Mouse (Mus musculus) embryo, embryonic 10.5 days (tissue): ENCODE measurements around the gene Tmed8.
"Not testable (repeated sequence)": the region's sequence is repeated elsewhere in the genome, so short reads cannot be mapped to it uniquely, and the experiment has no call there.

Source experiments
- DNase-seq: peaks from one replicate; pipeline ENCODE4 v3.0.0-alpha.2; 2015; ENCODE audit warnings: low spot score

Tmed8 gene

DNA sequence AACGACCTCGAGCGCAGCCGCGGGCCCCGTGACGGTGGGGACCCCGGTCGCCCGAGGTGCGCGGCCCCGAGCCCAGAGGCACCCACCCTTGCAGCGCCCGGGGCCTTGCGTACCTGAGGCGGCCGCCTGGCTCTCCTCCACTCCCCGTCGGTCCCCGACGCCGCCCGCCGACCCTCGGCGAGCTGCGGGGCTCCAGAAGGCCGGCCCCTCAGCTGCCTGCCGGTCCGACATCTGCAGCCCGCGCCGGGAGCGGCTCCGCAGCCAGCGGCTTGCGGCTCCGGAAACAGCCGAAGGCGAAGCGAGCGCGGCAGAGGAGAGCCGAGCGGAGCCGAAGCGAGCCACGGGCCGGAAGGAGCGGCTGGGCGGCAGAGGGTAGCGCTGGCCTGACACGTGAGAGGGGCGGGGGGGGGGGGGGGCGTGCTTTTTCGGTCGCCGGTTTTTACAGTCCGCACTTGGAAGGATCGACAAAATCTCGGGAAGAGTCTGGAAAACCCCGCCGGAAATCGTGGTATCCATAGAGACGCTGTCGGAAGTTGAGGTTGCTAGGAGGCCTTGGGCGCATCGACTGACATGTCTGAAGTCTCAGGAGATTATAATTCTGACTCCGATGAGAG lies at the start of gene Tmed8:
TSS of gene Tmed8 (minus strand) at position 482 of the 614 bp plus-strand sequence.
- DNase-seq: peak; percentile 93

DNA sequence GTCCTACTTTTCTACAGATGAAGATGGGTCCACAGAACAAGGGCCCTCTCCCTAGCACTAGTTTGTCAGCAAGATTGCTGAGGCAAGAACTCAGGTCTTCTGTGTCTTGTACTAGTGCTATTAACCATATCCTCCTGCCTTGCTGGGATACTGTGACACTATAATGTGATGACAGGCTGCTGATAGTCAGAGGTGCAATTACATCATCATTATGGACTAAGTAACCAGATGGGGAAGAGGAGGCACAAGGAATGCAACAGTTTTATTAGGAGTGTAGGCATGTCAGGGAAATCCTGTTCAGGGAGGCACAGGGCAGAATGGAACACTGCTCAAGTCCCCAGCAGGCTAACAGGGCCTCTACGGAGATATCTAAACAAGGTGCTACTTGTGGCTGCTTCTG lies 38.4 kb upstream of the Tmed8 start, which contains the start of gene Noxred1:
TSS of gene Noxred1 (minus strand) at position 101 of the 400 bp plus-strand sequence.
- DNase-seq: no peak

DNA sequence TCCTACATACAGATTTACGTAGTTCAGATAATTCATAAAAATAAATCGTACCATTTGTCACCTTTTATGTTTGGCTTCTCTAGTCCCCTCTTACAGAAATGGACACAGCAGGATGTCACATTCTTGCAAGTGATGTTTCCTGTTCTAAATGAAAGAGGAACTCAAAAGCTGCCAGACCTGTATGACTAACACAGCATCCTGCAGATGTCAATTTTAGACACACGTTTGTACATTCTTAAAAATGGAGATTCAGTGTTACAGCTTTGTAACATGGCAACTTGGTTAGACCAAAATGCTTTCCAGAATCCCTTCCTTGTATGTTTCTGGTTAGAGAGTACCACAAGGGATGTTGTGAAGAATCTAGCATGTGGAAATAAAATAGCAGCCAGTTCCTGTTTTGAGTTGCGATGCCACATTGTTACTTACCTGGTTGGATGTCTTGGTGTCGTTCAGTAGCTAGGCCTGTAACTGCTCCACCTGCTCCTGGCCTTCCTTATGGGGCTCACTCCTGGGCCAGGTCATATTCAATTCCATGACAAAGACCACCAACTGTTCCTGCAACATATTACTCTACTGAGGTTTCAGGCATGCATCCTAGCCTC lies 36.7 kb upstream of the Tmed8 start:
- DNase-seq: no peak

DNA sequence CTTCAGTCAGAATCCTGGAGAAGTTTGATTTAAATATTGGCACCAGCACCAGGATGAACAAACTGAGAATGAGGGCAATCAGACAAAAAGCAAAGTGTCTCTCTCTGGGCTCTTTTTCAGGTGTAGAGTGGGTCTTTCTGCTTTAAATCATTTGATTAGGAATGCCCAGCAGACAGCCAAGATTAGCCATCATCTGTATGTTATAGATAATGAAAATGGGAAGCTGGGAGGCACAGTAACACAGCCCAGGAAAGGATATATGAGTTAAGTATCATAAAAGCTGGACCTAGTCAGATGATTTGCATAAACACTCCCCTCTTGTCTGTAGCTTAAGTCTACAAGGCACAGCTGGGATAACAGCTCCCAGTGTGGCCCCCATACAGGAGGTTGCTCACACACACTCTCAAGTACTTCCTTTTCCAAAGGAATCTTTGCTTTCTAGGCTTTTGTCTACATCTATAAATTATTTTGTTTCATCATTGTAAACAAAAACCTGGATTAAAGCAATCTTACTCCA lies 30.2 kb upstream of the Tmed8 start:
- DNase-seq: no peak

DNA sequence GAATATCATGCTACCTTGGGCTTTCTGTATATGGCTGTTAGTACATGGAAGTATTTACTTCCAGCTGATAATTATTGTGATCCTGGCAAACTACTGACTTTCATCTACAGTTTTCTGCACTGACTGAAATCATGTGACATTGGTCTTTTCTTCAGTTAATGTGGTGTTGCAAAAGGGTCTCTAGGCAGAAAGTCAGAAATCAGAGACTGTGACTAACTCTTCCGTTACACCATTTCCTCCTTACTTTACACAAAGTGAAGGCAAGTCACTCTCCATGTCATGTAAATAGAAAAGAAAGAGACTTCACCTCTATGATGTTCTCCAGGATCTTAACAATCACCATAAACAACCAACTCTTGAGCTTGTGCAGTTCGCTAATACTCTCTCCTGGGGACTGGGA lies 29.4 kb upstream of the Tmed8 start:
- no peak for DNase-seq

DNA sequence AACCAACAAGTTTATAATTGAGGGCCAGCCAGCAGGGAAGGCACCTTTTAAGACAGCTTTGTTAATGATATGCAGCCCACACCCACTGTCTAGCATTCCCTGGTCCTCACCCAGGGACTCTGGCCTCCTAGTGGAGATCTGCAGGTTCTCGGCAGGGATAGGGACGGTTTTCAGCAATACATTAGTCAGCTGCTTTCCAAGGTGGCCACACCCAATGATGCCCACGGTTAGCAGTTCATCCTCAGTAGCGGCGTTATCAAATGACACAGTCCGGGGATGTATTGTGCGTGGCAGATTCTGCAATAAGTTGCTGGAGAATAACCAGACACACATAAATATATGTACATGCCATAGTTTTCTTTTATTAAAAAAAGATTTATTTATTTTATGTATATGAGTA lies 26.5 kb upstream of the Tmed8 start:
- DNase-seq: no peak

DNA sequence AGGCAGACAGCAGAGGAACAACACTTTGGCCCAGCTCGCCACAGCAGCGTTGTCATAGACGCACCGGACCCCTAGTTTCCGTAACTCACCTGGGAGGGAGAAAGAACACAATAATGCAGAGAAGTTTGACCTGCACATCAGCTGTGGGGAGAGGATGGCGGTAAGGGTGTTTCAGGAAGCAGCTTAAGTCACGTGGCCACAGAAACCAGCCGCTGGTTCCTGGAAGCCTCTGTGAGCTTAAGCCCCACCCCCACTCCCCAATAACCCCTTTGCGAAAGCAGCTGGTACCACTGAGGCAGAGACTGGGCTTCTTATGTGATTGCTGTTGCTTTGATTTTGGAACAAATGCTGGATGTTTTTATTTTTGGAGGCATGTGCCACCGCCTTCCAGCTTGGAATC lies 24.7 kb upstream of the Tmed8 start:
- no peak for DNase-seq

DNA sequence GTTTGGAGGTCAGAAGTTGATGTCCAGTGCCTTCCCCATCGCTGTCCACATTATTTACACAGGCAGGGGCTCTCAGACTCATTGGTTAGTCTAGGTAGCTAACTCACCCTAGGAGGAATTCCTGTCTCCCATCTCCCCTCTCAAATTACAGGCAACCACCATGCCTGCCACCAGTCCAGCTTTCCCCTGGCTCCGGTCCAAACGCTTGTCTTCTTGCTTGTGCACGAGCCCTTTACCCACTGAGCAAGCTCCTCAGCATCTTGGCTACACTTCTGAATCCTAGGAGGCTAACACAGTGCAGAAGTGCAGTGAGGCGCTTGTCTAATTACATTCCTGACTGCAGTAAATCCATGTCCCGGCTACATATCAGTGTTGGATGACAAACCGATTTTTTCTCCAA lies 19.1 kb upstream of the Tmed8 start:
- no peak for DNase-seq

DNA sequence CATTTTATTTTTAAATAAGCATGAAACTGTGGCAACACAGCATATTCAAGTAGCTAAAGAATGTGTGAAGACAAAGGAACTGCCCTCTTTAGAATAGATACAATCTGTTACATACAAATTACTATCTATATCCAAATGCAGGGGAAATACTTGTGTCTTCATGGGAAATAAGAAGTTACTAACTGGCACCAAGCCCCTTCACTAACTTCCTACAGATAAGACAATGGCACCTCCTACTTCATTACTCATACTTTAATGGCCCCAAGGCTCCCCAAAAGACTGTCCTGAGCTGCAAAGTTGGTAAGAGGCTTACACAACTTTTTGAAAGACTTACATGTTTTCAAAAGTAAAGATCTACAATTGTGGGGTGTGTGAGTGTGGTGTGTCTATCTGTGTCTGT lies 17.3 kb upstream of the Tmed8 start:
- DNase-seq: no peak

DNA sequence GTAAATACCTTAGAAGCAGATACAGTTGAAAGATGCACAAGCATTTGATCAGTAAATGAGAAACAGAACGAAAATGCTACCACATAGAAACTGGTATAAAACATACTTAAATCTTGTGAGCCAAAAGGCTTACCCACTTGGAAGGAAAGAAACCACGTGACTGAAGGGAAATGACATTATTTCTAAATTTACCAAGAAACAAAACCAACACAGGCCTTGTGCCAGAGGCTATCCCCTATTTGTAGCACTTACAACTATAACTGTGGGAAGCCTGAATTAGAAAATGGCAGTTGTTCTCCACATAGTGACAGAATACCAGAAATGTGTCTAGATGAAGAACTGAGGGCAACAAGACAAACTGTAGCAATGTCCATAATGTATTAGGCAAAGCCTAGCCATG lies 15.8 kb upstream of the Tmed8 start:
- no peak for DNase-seq

DNA sequence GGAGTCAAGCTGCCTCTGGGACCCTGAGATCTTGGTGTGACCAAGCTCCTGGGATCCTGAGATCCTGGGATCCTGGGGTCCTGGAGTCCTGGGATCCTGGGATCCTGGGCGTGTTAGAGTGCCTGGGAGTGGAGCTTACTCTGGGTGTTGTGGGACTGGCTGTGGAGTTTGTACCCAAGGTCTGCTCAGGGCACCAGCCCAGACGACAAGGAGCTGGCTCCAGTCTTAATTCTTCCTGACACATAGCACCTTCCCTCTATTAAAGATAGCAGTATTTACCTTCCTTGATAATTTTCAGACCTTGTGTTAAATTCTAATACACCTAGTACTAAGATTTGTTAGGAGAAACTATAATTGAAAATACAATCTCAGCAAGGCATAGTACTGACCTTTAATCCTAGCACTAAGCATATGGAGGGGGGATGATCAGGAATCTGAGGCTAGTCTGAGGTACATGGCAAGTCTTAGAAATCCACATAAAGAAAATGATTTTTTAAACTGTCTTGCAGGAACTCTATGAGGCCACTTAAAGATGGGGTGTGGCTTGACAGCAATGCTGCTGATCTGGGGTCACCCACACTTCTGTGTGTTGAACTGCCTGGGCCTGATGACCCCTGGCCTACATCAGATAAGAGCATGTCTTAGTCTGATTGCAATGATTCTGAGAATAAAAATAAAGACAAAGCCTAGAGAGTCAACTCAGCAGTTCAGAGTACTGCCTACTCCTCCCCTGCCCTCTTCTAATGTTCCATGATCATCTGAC lies 12.8 kb upstream of the Tmed8 start:
- no peak for DNase-seq

DNA sequence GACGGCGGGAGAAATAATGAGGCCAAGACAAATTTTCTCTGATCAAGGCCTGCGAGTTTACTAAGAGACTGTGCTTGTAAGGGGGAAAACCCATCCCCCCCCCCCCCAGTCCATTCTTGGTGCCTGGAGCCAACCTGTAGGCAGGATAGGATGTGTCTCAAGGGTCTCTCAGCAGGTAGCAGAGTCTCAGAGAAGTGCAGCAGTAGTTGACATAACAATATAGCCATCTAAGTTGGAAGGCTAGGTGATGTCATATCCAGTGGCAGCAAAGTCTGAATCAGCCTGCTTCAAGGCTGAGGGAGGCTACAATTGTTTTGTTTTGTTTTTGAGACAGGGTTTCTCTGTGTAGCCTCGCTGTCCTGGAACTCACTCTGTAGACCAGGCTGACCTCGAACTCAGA lies 5.5 kb upstream of the Tmed8 start:
- DNase-seq: not testable (repeated sequence)

DNA sequence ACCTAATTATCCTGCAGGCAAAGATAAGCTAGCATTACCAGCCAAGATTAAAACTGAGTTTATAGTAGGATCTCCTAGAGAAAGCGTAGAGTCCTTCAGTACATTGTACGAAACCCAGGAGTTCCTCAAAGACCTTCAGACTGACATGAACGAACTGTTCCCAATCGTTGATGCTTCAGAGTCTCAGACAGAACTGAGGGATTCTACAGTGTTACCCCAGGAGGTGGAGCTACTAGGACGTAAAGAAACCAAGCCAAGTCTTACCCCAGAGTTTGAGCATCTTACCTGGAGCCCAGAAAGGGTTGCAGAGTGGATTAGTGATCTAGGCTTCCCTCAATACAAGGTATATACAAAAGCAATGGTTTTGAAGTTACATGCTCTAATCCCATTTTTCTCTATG lies 1.4 kb upstream of the Tmed8 start:
- no peak for DNase-seq

DNA sequence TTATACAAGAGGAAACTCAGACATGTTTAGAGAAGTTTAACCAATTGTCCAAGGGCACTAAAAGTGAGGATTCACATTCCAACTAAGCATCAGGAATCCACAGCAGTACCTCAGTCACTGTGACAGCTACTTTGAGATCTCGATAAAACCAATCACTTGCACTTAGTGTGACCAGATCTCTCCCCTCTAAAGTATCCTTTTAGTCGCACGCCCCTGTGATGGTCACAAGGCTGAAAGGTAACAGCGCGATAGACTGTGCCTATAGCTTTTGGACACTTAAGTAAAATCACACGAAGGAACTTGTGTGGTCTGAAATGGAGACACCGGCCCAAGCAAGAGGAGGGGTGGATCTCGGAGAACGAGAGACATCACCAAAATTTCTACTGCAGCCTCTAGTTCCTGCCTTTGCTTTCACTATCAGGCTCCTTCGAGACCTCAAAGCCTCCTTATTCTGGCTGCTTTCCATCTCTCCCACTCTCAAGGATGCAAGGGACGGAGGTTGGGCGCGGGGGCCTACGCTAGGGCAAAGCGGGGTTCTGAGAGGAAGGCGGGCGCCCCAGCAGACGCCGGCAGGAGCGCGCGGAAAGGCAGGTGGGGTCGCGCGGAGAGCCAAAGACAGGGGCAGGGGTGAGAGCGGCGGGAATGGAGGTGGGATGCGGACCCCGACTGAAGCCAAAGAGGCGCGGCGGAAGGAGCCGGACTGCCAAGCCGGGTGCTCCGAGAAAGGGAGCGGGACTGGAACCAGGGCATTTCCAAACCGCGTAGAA lies 865 bp downstream of the Tmed8 start, which contains the start of gene Samd15:
TSS of gene Samd15 (plus strand) at position 518 of the 767 bp plus-strand sequence.
- peak; percentile 51 for DNase-seq

DNA sequence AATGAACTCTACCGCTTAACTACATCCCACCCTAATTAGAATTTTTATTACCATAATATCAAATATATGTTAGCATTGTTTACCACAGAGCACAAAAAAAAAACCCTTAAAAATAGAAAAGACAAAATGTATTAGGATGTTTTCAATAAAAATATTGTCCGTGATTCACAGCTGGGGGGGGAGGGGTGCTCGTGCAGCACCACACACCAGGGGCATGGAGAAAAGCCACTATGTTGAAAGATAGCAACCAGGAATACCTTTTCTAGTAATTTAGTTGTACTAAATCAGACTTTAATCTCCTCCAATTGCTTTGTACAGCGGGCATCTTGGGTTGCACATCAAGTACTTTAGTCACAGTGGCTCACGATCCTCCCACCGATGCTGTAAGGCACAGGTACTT lies 1.5 kb downstream of the Tmed8 start:
- DNase-seq: peak; percentile 18

DNA sequence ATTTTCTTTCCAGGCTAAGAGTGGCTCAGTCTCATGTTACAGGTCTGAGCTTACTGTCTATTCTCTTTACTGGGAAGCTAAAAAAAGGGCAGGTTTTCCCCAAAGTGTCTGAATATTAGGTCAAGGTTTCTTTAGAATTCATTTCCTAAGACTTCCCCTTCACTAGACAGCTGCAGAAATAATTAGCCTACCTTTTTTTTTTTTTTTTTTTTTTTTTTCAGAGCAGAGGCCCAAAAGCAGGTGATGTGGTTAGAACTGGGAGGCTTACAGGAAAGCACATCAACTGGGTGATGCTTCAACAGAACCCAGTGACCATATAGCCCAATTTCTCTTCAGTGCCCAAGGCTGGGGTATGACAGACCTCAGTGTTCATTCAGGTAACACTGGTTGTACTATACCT lies 3.9 kb downstream of the Tmed8 start:
- no peak for DNase-seq

DNA sequence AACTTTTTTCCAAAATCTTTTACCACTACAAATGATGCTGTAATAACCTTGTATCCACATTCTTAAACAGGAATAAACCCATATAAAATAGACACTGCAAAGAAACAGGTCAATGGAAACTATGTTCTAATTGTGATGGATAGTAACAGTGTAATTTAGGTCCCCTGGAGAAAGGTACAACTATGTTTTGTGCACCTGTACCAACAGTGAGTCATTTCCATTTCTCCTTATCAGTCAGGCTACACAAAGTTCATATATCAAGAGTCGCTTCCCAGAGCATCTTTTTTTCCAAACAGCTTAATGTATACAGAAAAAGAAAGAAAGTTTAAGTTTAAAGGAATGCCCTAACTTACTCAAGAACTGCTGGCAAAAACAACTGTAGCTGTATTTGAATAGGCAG lies 5.2 kb downstream of the Tmed8 start:
- no peak for DNase-seq

DNA sequence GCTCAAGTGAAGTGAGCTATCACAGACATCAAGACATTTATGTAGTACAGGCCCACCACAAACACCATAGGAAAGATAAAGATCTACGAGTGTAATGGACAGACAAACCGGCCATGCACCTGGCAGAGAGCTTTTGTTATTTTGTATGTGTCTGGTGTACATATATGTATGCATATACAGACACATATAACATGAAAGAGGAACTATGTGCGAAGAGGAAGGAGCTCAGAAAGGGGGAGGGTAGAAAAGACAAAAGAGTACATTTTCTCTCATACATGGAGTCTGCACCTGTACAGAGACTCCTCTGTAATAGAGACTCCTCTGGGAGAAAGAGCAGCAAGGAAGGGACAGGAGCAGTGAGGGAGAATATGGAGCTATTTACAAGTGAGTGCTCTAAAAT lies 7.2 kb downstream of the Tmed8 start:
- no peak for DNase-seq

DNA sequence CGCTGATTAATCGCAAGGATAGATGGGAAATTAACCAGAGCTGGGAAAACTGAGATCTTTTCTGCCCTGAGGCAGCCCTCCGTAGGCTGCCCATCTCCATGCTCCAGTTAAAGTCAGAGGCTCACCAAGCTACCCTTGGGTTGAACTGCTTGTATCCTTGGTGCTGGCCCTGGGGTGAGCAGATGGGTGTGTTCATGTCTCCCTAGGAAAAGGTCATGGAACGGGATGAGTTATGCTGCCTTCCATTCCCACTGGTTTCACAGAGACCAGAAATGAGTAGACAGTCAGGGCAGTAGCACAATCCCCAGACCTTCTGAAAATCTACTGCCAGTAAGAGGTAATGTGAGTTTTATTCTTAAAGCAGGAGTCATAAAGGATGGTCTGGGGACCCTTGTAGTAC lies 22.6 kb downstream of the Tmed8 start:
- DNase-seq: no peak

DNA sequence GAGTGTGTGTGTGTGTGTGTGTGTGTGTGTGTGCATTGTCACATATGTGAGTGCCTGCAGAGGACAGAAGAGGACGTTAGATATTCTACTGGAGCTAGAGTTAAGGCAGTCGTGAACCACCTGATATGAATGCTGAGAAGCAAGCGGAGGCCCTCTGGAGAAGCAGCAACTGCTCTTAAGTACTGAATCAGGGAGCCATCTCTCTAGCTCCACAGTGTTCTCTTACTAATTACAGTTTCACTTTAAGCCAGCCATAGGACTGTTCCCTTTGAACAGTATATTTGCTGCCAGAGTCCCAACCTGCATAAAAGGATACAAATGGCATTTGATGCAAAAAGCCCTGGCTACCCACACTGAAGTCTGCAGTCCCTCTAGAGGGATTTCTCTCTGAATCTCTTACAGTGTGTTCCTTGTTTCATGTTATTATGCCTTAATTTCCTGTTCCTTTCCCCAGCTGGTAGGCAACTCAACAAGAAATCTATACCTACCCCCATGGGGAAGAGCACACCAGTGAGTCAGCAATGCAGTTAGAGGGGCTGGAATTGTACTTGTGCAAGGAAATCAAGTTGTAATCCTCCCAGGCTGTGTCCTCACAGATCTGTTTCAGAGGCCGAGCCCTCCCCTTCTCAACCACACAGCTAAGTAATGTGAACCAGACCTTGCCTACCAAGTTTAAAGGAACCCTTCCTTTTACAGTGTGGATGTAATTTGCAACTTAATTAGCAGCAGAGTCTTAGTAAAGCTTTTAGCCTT lies 24.9 kb downstream of the Tmed8 start:
- peak; percentile 28 for DNase-seq

DNA sequence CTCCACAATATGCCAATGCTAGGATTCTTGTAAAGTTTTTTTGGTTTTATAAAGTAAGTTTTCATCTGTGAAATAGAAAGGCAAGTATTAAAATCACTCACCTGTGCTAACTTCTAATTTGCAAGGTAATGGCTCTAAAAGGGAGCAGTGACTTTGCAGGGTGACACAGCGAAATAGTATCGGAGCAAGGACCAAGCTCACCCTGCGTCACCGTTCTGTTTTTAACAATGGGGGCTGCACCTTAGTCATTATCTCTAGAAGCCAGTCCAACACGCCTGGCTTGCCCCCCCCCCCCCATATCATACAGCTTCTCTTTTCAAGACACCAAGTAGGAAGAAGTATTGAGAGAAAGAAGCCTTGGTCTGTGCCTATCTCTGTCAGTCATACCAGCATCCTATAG lies 39.4 kb downstream of the Tmed8 start:
- DNase-seq: no peak

DNA sequence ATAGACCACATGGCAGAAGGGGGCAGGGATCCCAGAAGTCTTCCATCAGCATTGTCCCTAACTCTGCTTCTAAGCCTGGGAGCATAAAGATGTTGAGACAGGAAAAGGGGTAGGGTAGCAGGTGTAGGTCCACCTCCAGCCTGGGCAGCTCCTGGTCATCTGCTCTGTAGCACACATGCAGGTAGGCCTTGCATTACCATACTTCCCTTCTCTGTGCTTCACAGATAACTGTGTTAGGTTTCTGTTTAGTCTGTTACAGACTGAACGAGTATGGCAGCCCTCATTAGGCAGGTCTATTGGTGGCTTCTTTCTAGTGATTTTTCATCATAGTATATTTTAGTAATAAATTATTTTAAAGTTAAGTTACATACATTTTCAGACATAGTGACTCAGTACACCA lies 39.9 kb downstream of the Tmed8 start:
- DNase-seq: no peak
